Mouse (Mus musculus) intestine, embryonic 15.5 days (tissue): ENCODE results near the gene Git1. TPM values are rescaled to one million over a fixed set of nuclear protein-coding genes. Genes with fewer than 3 reads are reported as not detected.

Experiments used
- polyA plus RNA-seq: library from polyadenylated mRNA; unstranded; fragments of >200 nt; fragmentation: Nextera tagmentation; extraction: Ambion mirVana; gene quantifications from 2 replicates; pipeline ENCODE4 v1.2.1, GENCODE M21; 2015

The Git1 gene
- polyA plus RNA-seq, 1 experiment from 2014 or later: 10.7 TPM

Other genes with a start within 250 kb of the Git1 start
- gene Coro6, start 31.2 kb upstream of the Git1 start, polyA plus RNA-seq: 0.06 TPM in 1 of 2 replicates, not detected in the other
- gene Ankrd13b, start 3.9 kb upstream of the Git1 start, polyA plus RNA-seq: 4.9 and 5.1 TPM in 2 replicates
- gene Abhd15, start 21.6 kb downstream of the Git1 start, polyA plus RNA-seq: 3.5 and 3.6 TPM in 2 replicates
- gene Trp53i13, start 22.4 kb downstream of the Git1 start, polyA plus RNA-seq: 28.5 and 29.1 TPM in 2 replicates
- gene Gm10392, start 25.6 kb downstream of the Git1 start, polyA plus RNA-seq: not detected in 2 replicates
- 12.1 and 12.8 TPM in 2 replicates for gene Taok1, start 114.3 kb downstream of the Git1 start, polyA plus RNA-seq
- gene Nufip2, start 192.6 kb downstream of the Git1 start, polyA plus RNA-seq: 4.6 and 4.8 TPM in 2 replicates
- 0.18 TPM in 1 of 2 replicates, not detected in the other for gene Cryba1, start 231.7 kb downstream of the Git1 start, polyA plus RNA-seq